Mouse (Mus musculus) gastrocnemius, postnatal 25 days (tissue): ENCODE measurements at regions not wholly inside any gene's neighbourhood (a gene's known extent, or its start where the extent isn't known, plus 50 kb on each side); places are given as distances from the start of the nearest gene placed in this dataset.

Experiments
- DNase-seq: peaks from one replicate; pipeline ENCODE4 v3.0.0; 2022

- DNase-seq, result no peak
Measured at GRCm38 (mm10) chr15:88373923-88374322, 226.2 kb upstream of the Zdhhc25 start.

- DNase-seq, result no peak
Measured at GRCm38 (mm10) chr15:88379342-88379741, 220.8 kb upstream of the Zdhhc25 start.

GRCm38 (mm10) chr15:88379951-88380623, 220.0 kb upstream of the Zdhhc25 start:
- DNase-seq, result no peak

GRCm38 (mm10) chr15:88381419-88381818, 218.7 kb upstream of the Zdhhc25 start:
- no peak for DNase-seq

- DNase-seq, result no peak
Measured at GRCm38 (mm10) chr15:88385943-88386342, 214.2 kb upstream of the Zdhhc25 start.

GRCm38 (mm10) chr15:88386711-88387110, 213.4 kb upstream of the Zdhhc25 start:
- DNase-seq, result no peak

- DNase-seq, result no peak
Measured at GRCm38 (mm10) chr15:88391822-88392221, 208.3 kb upstream of the Zdhhc25 start.

- DNase-seq, result no peak
Measured at GRCm38 (mm10) chr15:88399064-88399463, 201.0 kb upstream of the Zdhhc25 start.

GRCm38 (mm10) chr15:88399989-88400388, 200.1 kb upstream of the Zdhhc25 start:
- no peak for DNase-seq

- DNase-seq, result no peak
Measured at GRCm38 (mm10) chr15:88400787-88401186, 199.3 kb upstream of the Zdhhc25 start.

- DNase-seq, result no peak
Measured at GRCm38 (mm10) chr15:88408461-88409379, 191.4 kb upstream of the Zdhhc25 start.

- DNase-seq, result no peak
Measured at GRCm38 (mm10) chr15:88414206-88414605, 185.9 kb upstream of the Zdhhc25 start.

GRCm38 (mm10) chr15:88418881-88419280, 181.2 kb upstream of the Zdhhc25 start:
- DNase-seq, result no peak

- no peak for DNase-seq
Measured at GRCm38 (mm10) chr15:88428441-88428840, 171.7 kb upstream of the Zdhhc25 start.

- no peak for DNase-seq
Measured at GRCm38 (mm10) chr15:88430941-88431340, 169.2 kb upstream of the Zdhhc25 start.

- no peak for DNase-seq
Measured at GRCm38 (mm10) chr15:88448272-88448671, 151.8 kb upstream of the Zdhhc25 start.

GRCm38 (mm10) chr15:88451241-88451640, 148.9 kb upstream of the Zdhhc25 start:
- DNase-seq, result no peak

GRCm38 (mm10) chr15:88468107-88468506, 132.0 kb upstream of the Zdhhc25 start:
- DNase-seq, result no peak

GRCm38 (mm10) chr15:88468810-88469209, 131.3 kb upstream of the Zdhhc25 start:
- no peak for DNase-seq

GRCm38 (mm10) chr15:88469508-88470455, 130.3 kb upstream of the Zdhhc25 start:
- no peak for DNase-seq

GRCm38 (mm10) chr15:88472351-88473100, 127.6 kb upstream of the Zdhhc25 start:
- DNase-seq, result no peak

- DNase-seq, result no peak
Measured at GRCm38 (mm10) chr15:88473221-88473620, 126.9 kb upstream of the Zdhhc25 start.
